Mouse (Mus musculus) neural tube, embryonic 14.5 days (tissue): ENCODE data around the gene Adal. TPM values are rescaled to one million over a fixed set of nuclear protein-coding genes. Genes with fewer than 3 reads are reported as not detected.
"Not testable (repeated sequence)": the region's sequence is repeated elsewhere in the genome, so short reads cannot be mapped to it uniquely, and the experiment has no call there.

ENCODE experiments used
- ATAC-seq: fragments of 200-750 bp; cut with Nextera tagmentation; 2 replicates; pipeline ENCODE4 v1.8.0; 2017; ENCODE audit warnings: low read depth, mild to moderate bottlenecking, moderate TSS enrichment, moderate library complexity
- H3K27ac ChIP-seq: fragments of 300-500 bp; sonication (generic); 2 replicates; pipeline ENCODE4 v1.5.1; 2014; ENCODE audit warnings: low read depth, mild to moderate bottlenecking, control low read depth, low read length, moderate library complexity, mixed read lengths
- H3K27me3 ChIP-seq: fragments of 300-500 bp; sonication (generic); 2 replicates; pipeline ENCODE4 v1.6.1; 2014; ENCODE audit warnings: low read length; ENCODE audit not compliant: control insufficient read depth, insufficient read depth
- H3K36me3 ChIP-seq: fragments of 300-500 bp; sonication (generic); 2 replicates; pipeline ENCODE4 v1.6.1; 2014; ENCODE audit warnings: low read length, mixed read lengths; ENCODE audit not compliant: control insufficient read depth, insufficient read depth
- H3K4me1 ChIP-seq: fragments of 300-500 bp; sonication (generic); 2 replicates; pipeline ENCODE4 v1.6.1; 2014; ENCODE audit warnings: low read length; ENCODE audit not compliant: control insufficient read depth, insufficient read depth
- H3K4me2 ChIP-seq: fragments of 300-500 bp; sonication (generic); 2 replicates; pipeline ENCODE4 v1.6.1; 2014; ENCODE audit warnings: mild to moderate bottlenecking, low read depth, low read length, control low read depth
- H3K4me3 ChIP-seq: fragments of 300-500 bp; sonication (generic); 2 replicates; pipeline ENCODE4 v1.5.1; 2014; ENCODE audit warnings: low read depth, low read length, control low read depth, mixed read lengths
- H3K9ac ChIP-seq: fragments of 300-500 bp; sonication (generic); replicated peaks from 2 replicates; pipeline ENCODE4 v1.6.1; 2014; ENCODE audit warnings: low read depth, mild to moderate bottlenecking, control low read depth, low read length, mixed read lengths
- H3K9me3 ChIP-seq: fragments of 300-500 bp; sonication (generic); 2 replicates; pipeline ENCODE4 v1.6.1; 2016; ENCODE audit warnings: low read length; ENCODE audit not compliant: control insufficient read depth
- WGBS: fragments of 180-500 bp; shearing (Covaris S2); extraction: QIAGEN DNeasy Blood & Tissue Kit; methylation state at CpG from one replicate; pipeline ENCODE4 v1.1.7; 2014; 5-methylcytosine and 5-hydroxymethylcytosine counted together
- polyA plus RNA-seq: library from polyadenylated mRNA; unstranded; fragments of >200 nt; fragmentation: Nextera tagmentation; extraction: Ambion mirVana; gene quantifications from 2 replicates; pipeline ENCODE4 v1.2.1, GENCODE M21; 2014

The Adal gene
- 33.0 and 34.3 TPM in 2 replicates for polyA plus RNA-seq

DNA sequence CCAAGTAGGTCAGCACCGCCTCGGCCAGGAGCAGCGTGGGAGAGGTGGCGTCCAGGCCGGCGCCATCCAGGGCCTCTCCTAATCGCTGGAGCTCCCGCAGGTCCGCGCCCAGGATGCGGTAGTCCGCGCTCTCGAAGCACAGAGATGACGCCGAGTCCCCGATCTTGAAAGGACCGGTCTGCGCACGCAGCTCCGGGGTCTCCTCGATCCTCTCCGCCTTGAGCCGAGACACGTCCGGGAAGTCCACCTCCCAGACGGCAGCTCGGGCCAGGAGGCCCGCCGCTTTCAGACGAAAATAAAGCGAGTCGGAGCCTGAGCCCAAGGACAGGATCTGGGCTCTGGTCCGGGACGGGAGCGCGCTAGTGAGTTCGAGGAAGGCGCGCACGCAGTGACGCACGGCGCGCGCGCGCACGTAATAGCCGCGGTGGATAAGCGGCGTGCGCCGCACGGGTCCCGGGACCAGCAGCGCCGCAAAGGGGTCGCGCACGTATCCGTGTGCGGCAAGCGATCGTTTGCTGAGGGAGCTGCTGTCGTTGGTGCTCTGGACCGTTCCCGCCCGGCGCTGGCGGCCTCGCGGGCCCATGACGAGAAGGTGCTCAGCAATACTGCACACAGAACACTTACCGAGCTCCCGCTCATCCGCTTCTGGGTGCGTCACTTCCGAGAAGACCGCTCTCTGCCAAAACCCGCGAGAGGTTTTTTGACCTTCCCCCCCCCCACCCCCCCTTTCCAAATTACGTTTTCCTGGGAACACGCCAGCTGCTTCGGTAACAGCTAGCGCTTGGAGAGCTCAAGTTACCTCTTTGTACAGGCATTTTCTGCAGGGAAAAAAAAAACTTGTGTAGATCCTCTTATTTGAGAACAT lies at the start of gene Adal, which contains the start of gene Lcmt2:
Gene Adal (plus strand): TSS at position 411 of the 865 bp plus-strand sequence.
Gene Lcmt2 (minus strand): TSS at position 636 of the 865 bp plus-strand sequence.
- peaks cover 20% of the 10 kb centered on the region for H3K4me1 ChIP-seq
- H3K4me3 ChIP-seq: peak within 1 kb of the TSS; percentile 63
- WGBS: under 1% methylated on average over 86 of the region's 87 CpGs
- no peaks in the 10 kb centered on the region for H3K27me3 ChIP-seq
- ATAC-seq: peak; percentile 96
- peak within 1 kb of the TSS; percentile 99 for H3K27ac ChIP-seq
- H3K4me2 ChIP-seq: peak within 1 kb of the TSS; percentile 82
- no peaks in the 10 kb centered on the region for H3K9me3 ChIP-seq
- H3K36me3 ChIP-seq: 0 out of 2 replicates have a peak, but pooled peaks cover 7% of the 10 kb centered on the region
- peak within 1 kb of the TSS; percentile 86 for H3K9ac ChIP-seq

DNA sequence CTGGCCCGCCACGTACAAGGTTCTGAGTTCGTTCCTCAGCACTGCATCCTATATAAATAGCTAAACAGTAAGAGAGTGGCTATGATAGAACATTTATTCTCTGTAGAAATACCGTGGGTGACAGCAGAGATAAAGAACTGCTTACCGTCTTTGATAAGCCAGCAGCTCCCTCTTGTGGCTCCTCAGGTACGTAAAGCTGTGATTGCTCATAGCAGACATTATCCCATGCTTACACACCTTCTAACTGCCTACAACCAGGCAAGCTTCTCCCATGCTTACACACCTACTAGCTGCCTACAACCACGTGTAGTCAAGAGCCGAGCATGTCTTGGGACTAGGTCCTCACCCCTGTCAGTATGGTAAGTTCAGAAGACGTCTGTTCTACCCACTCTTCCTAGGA lies 38.2 kb upstream of the Adal start:
- WGBS: 27% methylated on average over 9 of the region's 9 CpGs
- no peak overlapping the region for H3K4me2 ChIP-seq
- H3K36me3 ChIP-seq: no peaks in the 10 kb centered on the region
- H3K27ac ChIP-seq: no peak overlapping the region
- no peak overlapping the region for H3K9ac ChIP-seq
- H3K9me3 ChIP-seq: no peaks in the 10 kb centered on the region
- no peaks in the 10 kb centered on the region for H3K4me1 ChIP-seq
- no peaks in the 10 kb centered on the region for H3K27me3 ChIP-seq
- peak; percentile 66; the same call in 1 of the 2 replicates for ATAC-seq
- H3K4me3 ChIP-seq: no peak overlapping the region

DNA sequence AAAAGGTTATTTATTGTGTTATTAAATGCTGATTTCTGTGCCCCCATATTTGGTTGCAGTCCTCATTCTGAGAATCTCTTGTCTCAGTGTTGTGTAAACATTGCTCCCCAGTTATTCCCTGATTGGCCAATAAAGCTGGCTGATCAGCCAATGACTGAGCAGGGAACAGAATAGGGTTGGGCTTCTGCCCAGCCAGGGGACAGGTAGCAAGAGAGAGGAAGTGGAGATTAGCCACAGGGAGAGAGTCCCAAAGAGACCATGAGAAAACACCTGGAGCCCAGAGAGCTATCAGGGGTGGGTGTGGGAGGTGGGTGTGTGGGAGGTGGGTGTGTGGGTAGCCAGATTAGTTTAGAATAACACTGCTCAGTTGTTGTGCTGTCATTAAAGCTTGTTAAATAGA lies 34.3 kb upstream of the Adal start:
- Histone ChIP-seq H3K4me3 (no peak overlapping the region), H3K36me3 (no peaks in the 10 kb centered on the region)
- no peak for ATAC-seq

GRCm38 (mm10) chr2:121109695-121110094 lies 30.5 kb upstream of the Adal start, which contains the start of gene Tgm7:
Tgm7 (minus strand) TSS chr2:121109795.
- Histone ChIP-seq H3K4me1 (no peaks in the 10 kb centered on the region), H3K4me2 (no peak within 1 kb of the TSS), H3K27ac (no peak within 1 kb of the TSS), H3K27me3 (no peaks in the 10 kb centered on the region), H3K4me3 (no peak within 1 kb of the TSS), H3K9ac (no peak within 1 kb of the TSS), H3K9me3 (no peaks in the 10 kb centered on the region), H3K36me3 (no peaks in the 10 kb centered on the region)
- 93% methylated on average over 4 of the region's 4 CpGs for WGBS
- ATAC-seq: no peak

More for the DNA sequence above, 34.3 kb upstream of the Adal start:
- Histone ChIP-seq H3K4me2 (no peak overlapping the region), H3K9ac (no peak overlapping the region), H3K4me1 (no peaks in the 10 kb centered on the region), H3K27ac (no peak overlapping the region), H3K27me3 (no peaks in the 10 kb centered on the region), H3K9me3 (no peaks in the 10 kb centered on the region)

DNA sequence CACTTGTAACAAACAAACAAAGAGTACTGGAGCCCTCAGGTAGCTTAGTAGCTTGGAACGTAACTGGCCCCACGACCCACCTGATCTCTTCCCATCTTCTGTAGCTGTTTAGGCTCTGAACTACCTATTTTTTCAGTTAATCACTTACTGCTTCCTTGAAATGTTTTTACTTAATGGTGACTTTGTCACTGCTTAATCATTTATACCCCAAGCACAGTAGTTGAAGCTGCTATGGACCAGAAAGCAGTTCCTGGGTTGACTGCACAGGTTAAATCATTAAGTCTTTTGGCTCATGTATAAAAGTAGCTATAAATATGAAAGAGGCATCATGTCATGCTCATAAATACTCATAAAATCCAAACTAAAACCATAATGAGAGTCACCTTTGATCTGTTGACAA lies 24.8 kb upstream of the Adal start:
- Histone ChIP-seq H3K4me2 (no peak overlapping the region), H3K4me1 (no peaks in the 10 kb centered on the region), H3K36me3 (no peaks in the 10 kb centered on the region), H3K27me3 (no peaks in the 10 kb centered on the region), H3K9ac (no peak overlapping the region), H3K27ac (no peak overlapping the region), H3K4me3 (no peak overlapping the region), H3K9me3 (no peaks in the 10 kb centered on the region)
- no peak for ATAC-seq
- WGBS: 96% methylated on average over 2 of the region's 2 CpGs

- no peak overlapping the region for H3K27ac ChIP-seq
- ATAC-seq: no peak
- no peaks in the 10 kb centered on the region for H3K36me3 ChIP-seq
- 91% methylated on average over 3 of the region's 3 CpGs for WGBS
- H3K27me3 ChIP-seq: no peaks in the 10 kb centered on the region
- no peak overlapping the region for H3K9ac ChIP-seq
- H3K9me3 ChIP-seq: no peaks in the 10 kb centered on the region
- no peaks in the 10 kb centered on the region for H3K4me1 ChIP-seq
- no peak overlapping the region for H3K4me3 ChIP-seq
- H3K4me2 ChIP-seq: no peak overlapping the region
These were observed 21.0 kb upstream of the Adal start for GRCm38 (mm10) chr2:121119260-121119659.

- WGBS: 94% methylated on average over 5 of the region's 5 CpGs
- H3K4me1 ChIP-seq, H3K9me3 ChIP-seq, H3K9ac ChIP-seq, H3K36me3 ChIP-seq, H3K4me2 ChIP-seq, H3K27ac ChIP-seq, ATAC-seq, H3K4me3 ChIP-seq, H3K27me3 ChIP-seq: not testable (repeated sequence)
These were observed 13.9 kb upstream of the Adal start for GRCm38 (mm10) chr2:121126302-121126701.

- H3K4me2 ChIP-seq: no peak overlapping the region
- no peaks in the 10 kb centered on the region for H3K27me3 ChIP-seq
- 89% methylated on average over 1 of the region's 1 CpGs for WGBS
- no peaks in the 10 kb centered on the region for H3K9me3 ChIP-seq
- no peak overlapping the region for H3K27ac ChIP-seq
- ATAC-seq: no peak
- no peak overlapping the region for H3K9ac ChIP-seq
- no peaks in the 10 kb centered on the region for H3K36me3 ChIP-seq
- no peaks in the 10 kb centered on the region for H3K4me1 ChIP-seq
- H3K4me3 ChIP-seq: no peak overlapping the region
These were observed 12.7 kb upstream of the Adal start for GRCm38 (mm10) chr2:121127536-121127935.

DNA sequence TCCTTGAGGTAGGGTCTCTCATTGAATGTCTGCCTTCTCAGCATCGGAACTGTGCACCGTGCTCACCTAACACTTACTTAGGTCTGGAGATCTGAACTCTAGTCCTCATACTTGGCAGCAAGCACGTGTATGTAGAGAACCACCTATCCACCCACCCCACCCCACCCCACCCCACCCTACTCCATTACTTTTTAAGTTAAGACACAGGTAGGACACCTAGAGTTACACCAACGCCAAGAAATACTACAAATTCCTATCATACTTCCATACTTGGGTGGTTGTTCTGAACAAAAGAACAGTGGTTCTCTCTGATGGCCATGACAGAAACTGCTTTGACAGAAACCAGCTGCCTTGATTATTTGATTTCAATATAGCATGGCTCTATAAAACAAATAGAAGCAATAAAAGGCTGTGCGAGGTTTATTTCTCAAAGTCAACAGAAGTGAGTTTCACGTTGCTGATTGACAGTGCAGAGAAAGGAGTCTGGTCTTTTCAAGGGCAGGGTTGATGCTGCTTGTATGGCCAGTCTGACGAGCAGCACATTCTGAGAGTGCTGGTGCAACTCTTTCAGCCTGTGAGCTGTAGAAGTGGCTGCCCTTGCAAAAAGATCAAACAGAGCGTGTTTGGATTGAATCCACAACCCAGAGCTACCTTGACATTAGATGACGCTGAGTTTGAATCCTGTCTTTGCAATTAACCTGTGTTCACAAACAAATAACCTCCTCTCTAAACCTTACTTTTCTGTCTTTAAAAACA lies 11.2 kb upstream of the Adal start:
- Histone ChIP-seq H3K4me1 (no peaks in the 10 kb centered on the region), H3K27me3 (no peaks in the 10 kb centered on the region), H3K9ac (no peak overlapping the region), H3K27ac (no peak overlapping the region), H3K9me3 (no peaks in the 10 kb centered on the region), H3K36me3 (no peaks in the 10 kb centered on the region), H3K4me2 (no peak overlapping the region), H3K4me3 (no peak overlapping the region)
- ATAC-seq: no peak
- WGBS: 78% methylated on average over 9 of the region's 9 CpGs
